Mouse (Mus musculus) cerebellum, adult 2 months (tissue): ENCODE data around the gene Copz2. TPM values are rescaled to one million over a fixed set of nuclear protein-coding genes. Genes with fewer than 3 reads are reported as not detected.

Source experiments
- DNase-seq, 2 experiments: peaks; one replicate each; pipeline ENCODE4 v3.0.0; 2021
- H3K27ac ChIP-seq: fragments of 200-500 bp; 2 replicates; pipeline ENCODE4 v1.5.1; 2012; ENCODE audit warnings: low read length, control low read depth, inconsistent platforms; ENCODE audit not compliant: insufficient read depth
- H3K27me3 ChIP-seq: fragments of 200-500 bp; 2 replicates; pipeline ENCODE4 v1.6.1; 2012; ENCODE audit warnings: inconsistent platforms, mild to moderate bottlenecking, low read length, moderate library complexity; ENCODE audit not compliant: control insufficient read depth, insufficient read depth
- H3K4me1 ChIP-seq: fragments of 200-500 bp; 2 replicates; pipeline ENCODE4 v1.6.1; 2011; ENCODE audit warnings: low read length; ENCODE audit not compliant: control insufficient read depth, insufficient read depth
- H3K4me3 ChIP-seq: fragments of 200-500 bp; replicated peaks from 2 replicates; pipeline ENCODE3; 2011; ENCODE audit warnings: mild to moderate bottlenecking, low read depth, low read length, control low read depth; ENCODE audit not compliant: insufficient read depth
- CTCF ChIP-seq: fragments of 200-500 bp; IDR thresholded peaks from 2 replicates; pipeline ENCODE4 v1.5.1; 2011; ENCODE audit warnings: low read depth, mild to moderate bottlenecking, control low read depth, low read length, moderate library complexity, borderline replicate concordance; ENCODE audit not compliant: insufficient read depth
- POLR2A ChIP-seq: fragments of 200-500 bp; IDR thresholded peaks from 2 replicates; pipeline ENCODE4 v1.6.1; 2011; ENCODE audit warnings: low read length, control low read depth, borderline replicate concordance; ENCODE audit not compliant: insufficient read depth
- WGBS: fragments of 180-500 bp; shearing (Covaris S2); methylation state at CpG from one replicate; pipeline ENCODE4 v1.1.7; 2018; 5-methylcytosine and 5-hydroxymethylcytosine counted together
- polyA plus RNA-seq: library from polyadenylated mRNA; depleted of rRNA; stranded (reverse); fragments of >200 nt; gene quantifications from 2 replicates; pipeline ENCODE4 v1.2.3, GENCODE M21; 2012

Copz2 gene
- polyA plus RNA-seq, 1 experiment = 10.9 TPM

DNA sequence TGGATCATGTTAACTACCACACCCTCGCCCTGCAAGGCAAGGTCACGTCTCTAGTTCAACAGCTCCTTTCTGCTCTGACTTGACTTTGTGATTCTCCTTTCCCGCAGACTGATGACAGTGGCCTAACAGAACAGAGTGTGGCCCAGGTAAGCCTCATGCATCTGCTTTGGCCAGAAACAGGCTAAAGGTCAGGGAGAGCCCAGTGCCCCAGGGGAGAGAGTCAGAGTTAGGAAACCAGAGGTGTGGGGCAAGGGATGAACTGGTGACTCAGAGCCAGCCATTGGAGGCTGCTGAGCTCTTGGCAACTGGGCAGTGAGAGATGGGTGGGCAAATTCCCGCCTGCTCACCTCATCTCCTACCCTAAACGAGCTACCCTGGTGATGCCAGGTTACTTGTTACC, 7.8 kb downstream of the Copz2 start:
- 83% methylated on average over 5 of the region's 5 CpGs for WGBS
- Histone ChIP-seq H3K4me3 (no peak overlapping the region), H3K4me1 (peaks cover 8% of the 10 kb centered on the region; the same call in 1 of the 2 replicates), H3K27me3 (no peaks in the 10 kb centered on the region), H3K27ac (no peak overlapping the region)
- no peak for TF ChIP-seq POLR2A
- TF ChIP-seq CTCF = no peak
- DNase-seq = no peak

GRCm38 (mm10) chr11:96859635-96860034, 10.0 kb downstream of the Copz2 start:
- Histone ChIP-seq H3K27ac (no peak overlapping the region), H3K4me3 (no peak overlapping the region), H3K27me3 (no peaks in the 10 kb centered on the region), H3K4me1 (peaks cover 14% of the 10 kb centered on the region)
- DNase-seq = no peak
- 93% methylated on average over 4 of the region's 4 CpGs for WGBS
- TF ChIP-seq CTCF = no peak
- TF ChIP-seq POLR2A = no peak

GRCm38 (mm10) chr11:96860564-96860963, 10.9 kb downstream of the Copz2 start:
- Histone ChIP-seq H3K4me1 (peaks cover 14% of the 10 kb centered on the region), H3K27ac (no peak overlapping the region), H3K4me3 (peak overlapping the region; percentile 6), H3K27me3 (no peaks in the 10 kb centered on the region)
- DNase-seq = peak; percentile 80 to 86
- WGBS = 8% methylated on average over 8 of the region's 8 CpGs
- TF ChIP-seq CTCF (peak; percentile 89), POLR2A (no peak)

DNA sequence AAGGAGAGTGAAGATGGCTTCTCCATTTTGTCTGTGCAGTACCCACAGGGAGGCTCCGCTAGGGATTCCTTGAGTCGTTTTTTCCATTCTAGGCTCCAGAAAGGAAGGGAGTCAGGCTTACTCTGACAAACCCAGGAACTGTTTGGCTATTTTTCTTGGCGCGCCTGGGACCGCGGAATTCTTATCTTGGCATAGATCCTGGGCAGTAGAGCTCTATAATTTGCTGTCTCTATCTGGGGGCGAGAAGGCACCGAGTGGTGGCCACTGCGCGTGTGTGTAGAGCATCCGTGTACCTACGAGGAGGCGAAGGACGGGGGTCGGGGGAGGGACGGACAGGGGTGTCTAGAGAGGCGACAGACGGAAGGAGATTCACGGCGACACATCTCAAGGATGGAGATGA, 11.8 kb downstream of the Copz2 start:
- Histone ChIP-seq H3K4me3 (peak overlapping the region; percentile 78), H3K27ac (peak overlapping the region; percentile 5; the same call in 1 of the 2 replicates), H3K27me3 (no peaks in the 10 kb centered on the region), H3K4me1 (peaks cover 14% of the 10 kb centered on the region)
- TF ChIP-seq POLR2A (no peak), CTCF (no peak)
- no peak for DNase-seq
- WGBS = under 1% methylated on average over 20 of the region's 20 CpGs

- Histone ChIP-seq H3K27ac (0 out of 2 replicates have a peak overlapping the region, but pooled peaks have one; percentile 5), H3K4me1 (peaks cover 14% of the 10 kb centered on the region), H3K4me3 (peak overlapping the region; percentile 78), H3K27me3 (no peaks in the 10 kb centered on the region)
- TF ChIP-seq POLR2A (0 out of 2 replicates have a peak, but pooled peaks have one; percentile 26), CTCF (peak; percentile 96)
- under 1% methylated on average over 31 of the region's 31 CpGs for WGBS
- peak; percentile 93 to 98 for DNase-seq
Measured at GRCm38 (mm10) chr11:96861878-96862289, 12.2 kb downstream of the Copz2 start.

DNA sequence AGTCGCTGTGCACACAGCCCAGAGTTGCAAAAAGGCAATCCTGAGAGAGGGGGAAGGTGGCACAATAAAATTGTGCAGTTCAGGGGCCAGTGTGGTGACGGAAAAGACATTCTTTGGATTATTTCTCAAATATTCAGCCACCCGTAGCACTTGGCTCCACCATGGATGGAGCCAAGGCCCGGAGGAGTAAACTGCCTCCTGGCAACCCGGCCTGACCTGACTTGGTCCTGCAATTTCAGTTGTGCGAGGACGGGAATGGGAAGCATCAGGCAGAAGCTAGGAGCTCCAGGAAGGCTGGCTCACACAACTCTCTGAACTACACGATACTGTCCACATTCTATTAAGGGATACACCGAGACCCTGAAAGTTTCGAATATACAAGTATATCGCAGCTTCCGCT, 12.9 kb downstream of the Copz2 start:
- no peak overlapping the region for H3K4me3 ChIP-seq
- DNase-seq = no peak
- no peak for TF ChIP-seq POLR2A

DNA sequence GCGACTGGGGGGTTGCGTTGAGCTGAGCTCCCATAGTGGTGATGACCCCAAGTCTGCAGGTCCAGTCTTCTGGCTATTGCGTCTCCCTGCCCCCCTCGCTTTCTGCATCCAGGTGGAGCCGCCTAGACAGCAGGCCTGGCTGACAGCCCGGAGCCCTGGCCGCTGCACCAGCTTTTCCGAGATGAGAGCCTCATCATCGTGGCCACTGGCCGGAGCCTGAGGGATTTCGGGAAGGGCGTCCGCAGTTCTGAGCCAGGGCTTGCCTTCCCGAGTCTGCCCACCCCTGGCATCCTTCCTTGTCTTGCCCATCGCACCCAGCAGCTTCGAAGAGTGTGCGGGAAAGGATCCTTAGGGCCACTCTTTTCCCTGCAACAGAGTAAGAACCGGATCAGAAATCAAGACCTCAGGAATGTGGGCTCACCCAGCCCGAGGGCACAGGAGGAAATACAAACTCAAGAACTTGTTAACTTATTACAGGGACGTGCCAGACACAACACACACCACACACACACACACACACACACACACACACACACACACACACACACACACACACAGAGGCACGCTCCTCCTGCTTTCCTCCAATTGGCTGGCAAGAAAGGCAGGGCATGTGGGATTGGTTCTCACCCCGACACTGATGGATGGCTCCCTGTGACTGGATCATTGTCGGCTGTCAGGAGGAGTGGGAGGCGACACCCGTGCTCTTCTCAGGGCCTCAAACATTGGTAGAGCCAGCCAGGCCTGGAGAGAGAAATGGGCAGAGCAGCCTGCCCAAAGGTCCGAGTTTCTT, 13.7 kb downstream of the Copz2 start:
- H3K27ac ChIP-seq = no peak overlapping the region
- H3K4me3 ChIP-seq = no peak overlapping the region
- H3K4me1 ChIP-seq = peaks cover 14% of the 10 kb centered on the region
- 23% methylated on average over 26 of the region's 26 CpGs for WGBS
- H3K27me3 ChIP-seq = no peaks in the 10 kb centered on the region
- TF ChIP-seq POLR2A = no peak
- no peak for TF ChIP-seq CTCF
- DNase-seq = peak; percentile 55 to 60

More for the DNA sequence above, 12.9 kb downstream of the Copz2 start:
- H3K27ac ChIP-seq = no peak overlapping the region
- 53% methylated on average over 12 of the region's 12 CpGs for WGBS
- H3K4me1 ChIP-seq = peaks cover 14% of the 10 kb centered on the region
- no peaks in the 10 kb centered on the region for H3K27me3 ChIP-seq

- peaks cover 6% of the 10 kb centered on the region for H3K4me1 ChIP-seq
- TF ChIP-seq POLR2A (no peak), CTCF (peak; percentile 88)
- no peak overlapping the region for H3K4me3 ChIP-seq
- no peak overlapping the region for H3K27ac ChIP-seq
- peak; percentile 64 to 74 for DNase-seq
- no peaks in the 10 kb centered on the region for H3K27me3 ChIP-seq
- WGBS = 9% methylated on average over 5 of the region's 5 CpGs
Measured at GRCm38 (mm10) chr11:96867149-96867548, 17.5 kb downstream of the Copz2 start.
